Comparison of ENCODE assay signal across 19 mouse cellular contexts in the genomic region with DNA sequence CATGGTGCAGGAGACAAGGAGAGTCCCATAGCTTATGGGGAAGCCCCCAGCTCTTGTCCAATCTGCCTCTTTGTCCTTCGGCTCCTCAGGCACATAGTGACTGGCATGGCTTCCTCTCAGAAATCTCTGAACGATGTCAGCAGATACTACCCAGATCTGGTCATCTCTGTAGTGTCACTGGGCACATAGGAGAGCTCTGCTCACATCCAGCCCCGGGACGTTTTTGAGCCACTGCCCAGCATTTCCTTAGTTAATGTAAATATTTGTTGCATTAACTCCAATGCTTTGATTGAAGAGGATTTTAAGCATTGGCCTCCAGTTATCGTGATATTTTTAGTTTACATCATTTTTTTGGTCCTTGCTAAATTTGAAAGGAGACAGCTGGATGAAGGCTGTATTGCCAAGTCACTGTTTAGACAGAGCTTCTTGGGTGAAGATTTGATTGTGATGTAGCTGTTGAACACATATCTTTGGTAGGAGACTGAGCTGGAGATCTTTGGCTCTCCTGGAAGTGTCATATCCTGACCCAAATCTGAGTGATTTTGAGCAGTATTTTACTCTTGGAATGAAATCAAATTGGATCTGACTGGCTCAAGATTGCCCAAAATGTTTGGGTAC.
DNase-seq lines count a peak whose midpoint lies in the region; ATAC-seq and TF ChIP-seq lines count a peak whose summit lies in the region.
"Had no signal": no experiment of that assay in that cellular context is flagged by ENCODE, and none has a peak within 500 bp of the region (broad histone marks: within the 10 kb centered on the region; RNA-seq: fewer than 3 reads in every experiment).

No protein-coding gene starts in this region.

- peak; percentile 30 for DNase-seq in forebrain, postnatal 0 days
- DNase-seq in forebrain, embryonic 11.5 days (ENCODE audit: low spot score): no peak
- peak; percentile 52 for DNase-seq in kidney, postnatal 0 days (ENCODE audit: low spot score)
- DNase-seq in kidney, postnatal 36 days: no peak
- DNase-seq in spleen, postnatal 10 days (ENCODE audit: low spot score in 2 of 2): no peak
- DNase-seq in right cerebral cortex, postnatal 10 days (ENCODE audit: low spot score in 2 of 2): no peak
- DNase-seq: cerebellum, adult 11 months; cerebellum, postnatal 14 days; midbrain, embryonic 14.5 days; right cerebral cortex, adult 18-20 months; thymus, postnatal 36 days had no signal

- no peak for TF ChIP-seq CTCF in forebrain, postnatal 0 days (IDR thresholded peaks at IDR 0.05; ENCODE audit: low read depth)
- no peak for TF ChIP-seq CTCF in kidney, postnatal 0 days (IDR thresholded peaks at IDR 0.05; ENCODE audit: low read depth)

- H3K9me3 ChIP-seq in forebrain, postnatal 0 days (ENCODE audit: low read length): no peaks in the 10 kb centered on the region
- no peaks in the 10 kb centered on the region for H3K9me3 ChIP-seq in forebrain, embryonic 11.5 days (ENCODE audit: control insufficient read depth, low read length)
- H3K9me3 ChIP-seq in kidney, postnatal 0 days (replicated peaks; ENCODE audit: low read length): no peaks in the 10 kb centered on the region
- no peaks in the 10 kb centered on the region; the same call in 1 of the 2 replicates for H3K9me3 ChIP-seq in lung, embryonic 16.5 days (ENCODE audit: control insufficient read depth, low read length)
- H3K9me3 ChIP-seq in stomach, embryonic 14.5 days (ENCODE audit: control insufficient read depth, low read depth, low read length): no peaks in the 10 kb centered on the region
- H3K9me3 ChIP-seq: heart, embryonic 13.5 days; hindbrain, embryonic 13.5 days; neural tube, embryonic 13.5 days had no signal

- H3K27me3 ChIP-seq in forebrain, postnatal 0 days (ENCODE audit: insufficient read depth, low read length): no peaks in the 10 kb centered on the region
- no peaks in the 10 kb centered on the region for H3K27me3 ChIP-seq in forebrain, embryonic 11.5 days (ENCODE audit: control insufficient read depth, insufficient read depth, low read length)
- H3K27me3 ChIP-seq in kidney, postnatal 0 days (ENCODE audit: insufficient read depth, low read length): no peaks in the 10 kb centered on the region
- no peaks in the 10 kb centered on the region for H3K27me3 ChIP-seq in lung, embryonic 16.5 days (ENCODE audit: control insufficient read depth, insufficient read depth, low read depth, low read length)
- no peaks in the 10 kb centered on the region for H3K27me3 ChIP-seq in stomach, embryonic 14.5 days (ENCODE audit: control insufficient read depth, insufficient read depth, low read length)
- H3K27me3 ChIP-seq: heart, embryonic 13.5 days; hindbrain, embryonic 13.5 days; megakaryocyte, embryonic 14.5 days; neural tube, embryonic 13.5 days; Patski had no signal

- no peaks in the 10 kb centered on the region for H3K4me1 ChIP-seq in forebrain, postnatal 0 days (ENCODE audit: insufficient read depth)
- H3K4me1 ChIP-seq in forebrain, embryonic 11.5 days (replicated peaks; ENCODE audit: control insufficient read depth, insufficient read depth, low read length): no peaks in the 10 kb centered on the region
- no peaks in the 10 kb centered on the region for H3K4me1 ChIP-seq in kidney, postnatal 0 days (replicated peaks; ENCODE audit: insufficient read depth, low read length)
- H3K4me1 ChIP-seq in lung, embryonic 16.5 days (replicated peaks; ENCODE audit: control insufficient read depth, insufficient read depth, low read length): peaks cover 8% of the 10 kb centered on the region; the same call in 1 of the 2 replicates
- H3K4me1 ChIP-seq in stomach, embryonic 14.5 days (ENCODE audit: control insufficient read depth, insufficient read depth, low read length): peaks cover 13% of the 10 kb centered on the region; the same call in 1 of the 2 replicates
- H3K4me1 ChIP-seq: heart, embryonic 13.5 days; hindbrain, embryonic 13.5 days; megakaryocyte, embryonic 14.5 days; neural tube, embryonic 13.5 days had no signal

- ATAC-seq in forebrain, postnatal 0 days: peak; percentile 72
- ATAC-seq in forebrain, embryonic 11.5 days (replicated peaks; ENCODE audit: low FRiP score): no peak
- ATAC-seq in kidney, postnatal 0 days (replicated peaks; ENCODE audit: low FRiP score, low read depth): no peak
- ATAC-seq in lung, embryonic 16.5 days (ENCODE audit: low read depth): peak; percentile 96
- peak; percentile 69; the same call in 1 of the 2 replicates for ATAC-seq in stomach, embryonic 14.5 days (ENCODE audit: insufficient number of reproducible peaks, insufficient read depth, low FRiP score, low read depth)
- ATAC-seq: inflammation-experienced regulatory T-cells, adult 6 months; Patski had no signal

- no peak overlapping the region for H3K4me2 ChIP-seq in forebrain, postnatal 0 days (ENCODE audit: low read depth)
- H3K4me2 ChIP-seq in forebrain, embryonic 11.5 days (ENCODE audit: low read depth, low read length, severe bottlenecking): no peak overlapping the region
- H3K4me2 ChIP-seq in kidney, postnatal 0 days (ENCODE audit: low read length): no peak overlapping the region
- no peak overlapping the region for H3K4me2 ChIP-seq in lung, embryonic 16.5 days (ENCODE audit: low read depth, low read length)
- H3K4me2 ChIP-seq in stomach, embryonic 14.5 days (replicated peaks; ENCODE audit: low read depth, low read length): no peak overlapping the region
- H3K4me2 ChIP-seq: heart, embryonic 13.5 days; hindbrain, embryonic 13.5 days; neural tube, embryonic 13.5 days had no signal

- no peaks in the 10 kb centered on the region for H3K36me3 ChIP-seq in forebrain, postnatal 0 days (ENCODE audit: insufficient read depth)
- H3K36me3 ChIP-seq in forebrain, embryonic 11.5 days (ENCODE audit: control insufficient read depth, insufficient read depth, low read length): no peaks in the 10 kb centered on the region
- no peaks in the 10 kb centered on the region for H3K36me3 ChIP-seq in kidney, postnatal 0 days (ENCODE audit: insufficient read depth, low read length)
- H3K36me3 ChIP-seq in lung, embryonic 16.5 days (ENCODE audit: control insufficient read depth, insufficient read depth, low read length): no peaks in the 10 kb centered on the region
- H3K36me3 ChIP-seq in stomach, embryonic 14.5 days (ENCODE audit: control insufficient read depth, insufficient read depth, low read length): no peaks in the 10 kb centered on the region
- H3K36me3 ChIP-seq: heart, embryonic 13.5 days; hindbrain, embryonic 13.5 days; neural tube, embryonic 13.5 days had no signal

- no peak overlapping the region for H3K9ac ChIP-seq in forebrain, postnatal 0 days
- no peak overlapping the region for H3K9ac ChIP-seq in forebrain, embryonic 11.5 days (ENCODE audit: low read length)
- H3K9ac ChIP-seq in kidney, postnatal 0 days (ENCODE audit: low read depth, low read length): no peak overlapping the region
- no peak overlapping the region for H3K9ac ChIP-seq in lung, embryonic 16.5 days (ENCODE audit: low read length)
- no peak overlapping the region for H3K9ac ChIP-seq in stomach, embryonic 14.5 days (replicated peaks; ENCODE audit: low read depth, low read length)
- H3K9ac ChIP-seq: heart, embryonic 13.5 days; hindbrain, embryonic 13.5 days; neural tube, embryonic 13.5 days had no signal

- WGBS in forebrain, postnatal 0 days: 72% methylated on average over 5 of the region's 5 CpGs
- WGBS in forebrain, embryonic 11.5 days: 94% methylated on average over 5 of the region's 5 CpGs
- WGBS in kidney, postnatal 0 days: 70% methylated on average over 5 of the region's 5 CpGs
- 36% methylated on average over 5 of the region's 5 CpGs for WGBS in lung, embryonic 16.5 days
- WGBS in stomach, embryonic 14.5 days: 29% methylated on average over 5 of the region's 5 CpGs

- H3K4me3 ChIP-seq in forebrain, postnatal 0 days (ENCODE audit: low read depth, low read length): no peak overlapping the region
- no peak overlapping the region for H3K4me3 ChIP-seq in forebrain, embryonic 11.5 days (ENCODE audit: low read depth, low read length)
- no peak overlapping the region for H3K4me3 ChIP-seq in kidney, postnatal 0 days (replicated peaks; ENCODE audit: low read depth, low read length)
- H3K4me3 ChIP-seq in lung, embryonic 16.5 days (ENCODE audit: low read length): no peak overlapping the region
- H3K4me3 ChIP-seq in stomach, embryonic 14.5 days (ENCODE audit: low read depth, low read length): no peak overlapping the region
- H3K4me3 ChIP-seq: heart, embryonic 13.5 days; hindbrain, embryonic 13.5 days; megakaryocyte, embryonic 14.5 days; neural tube, embryonic 13.5 days had no signal

- H3K27ac ChIP-seq in forebrain, postnatal 0 days (ENCODE audit: low read depth, low read length): no peak overlapping the region
- H3K27ac ChIP-seq in forebrain, embryonic 11.5 days (ENCODE audit: low read depth, low read length): no peak overlapping the region
- H3K27ac ChIP-seq in kidney, postnatal 0 days: no peak overlapping the region
- H3K27ac ChIP-seq in lung, embryonic 16.5 days (ENCODE audit: low read length): peak overlapping the region; percentile 89
- H3K27ac ChIP-seq in stomach, embryonic 14.5 days (ENCODE audit: low read length): peak overlapping the region; percentile 71; the same call in 1 of the 2 replicates
- H3K27ac ChIP-seq: heart, embryonic 13.5 days; hindbrain, embryonic 13.5 days; neural tube, embryonic 13.5 days had no signal

Comparison
In these comparisons a context has a peak if more than half of its experiments do, and no peak if none do; other contexts are left out.
1. ATAC-seq: peak in forebrain, postnatal 0 days (single experiment), lung, embryonic 16.5 days (single experiment) and stomach, embryonic 14.5 days (single experiment); none in forebrain, embryonic 11.5 days (single experiment) and kidney, postnatal 0 days (single experiment).
2. DNase-seq: peak in forebrain, postnatal 0 days (single experiment) and kidney, postnatal 0 days (single experiment); none in forebrain, embryonic 11.5 days (single experiment), kidney, postnatal 36 days (0 of 2), spleen, postnatal 10 days (0 of 2) and right cerebral cortex, postnatal 10 days (0 of 2).
3. H3K27ac ChIP-seq: peak in lung, embryonic 16.5 days (single experiment) and stomach, embryonic 14.5 days (single experiment); none in forebrain, postnatal 0 days (single experiment), forebrain, embryonic 11.5 days (single experiment) and kidney, postnatal 0 days (single experiment).